Mouse (Mus musculus) heart, postnatal 10 days (tissue): ENCODE data around the gene Zfp579. TPM values are rescaled to one million over a fixed set of nuclear protein-coding genes. Genes with fewer than 3 reads are reported as not detected.

Experiments used
- DNase-seq, 2 experiments: peaks; one replicate each; pipeline ENCODE4 v3.0.0; 2021
- intact Hi-C: fragments of 180-260 bp; cut with DNase I; formaldehyde crosslinking; loops from one replicate; pipeline ENCODE4 v1.15.1; 2025
- total RNA-seq, 2 experiments: library from RNA; stranded (reverse); gene quantifications; 2 replicates each; pipeline ENCODE4 v1.2.3; 2021

Zfp579 gene
- total RNA-seq, 2 experiments from 2014 or later: 18.4 to 19.1 TPM

GRCm38 (mm10) chr7:4971068-4971467 is 24.9 kb downstream of the Zfp579 start, which contains the start of gene Sbk3:
Gene Sbk3, minus strand, starts transcription at chr7:4971168.
- no peak for DNase-seq
- intact Hi-C loops: no loop called here

- no peak for DNase-seq
- intact Hi-C loops: no loop called here
These were observed 31.0 kb downstream of the Zfp579 start for GRCm38 (mm10) chr7:4964988-4965387.

- DNase-seq: peak; percentile 85 to 91
- intact Hi-C loops: no loop called here
These were observed 31.7 kb downstream of the Zfp579 start, which contains the start of gene Sbk2 for GRCm38 (mm10) chr7:4964272-4964671. Gene Sbk2, minus strand, starts transcription at chr7:4964406.

- intact Hi-C loops: loop anchor here (1.0 kb wide), 1 partner anchor 20 kb away; no protein-coding TSS in a partner anchor
- no peak for DNase-seq
These were observed 32.4 kb downstream of the Zfp579 start for GRCm38 (mm10) chr7:4963527-4963926.

- DNase-seq: no peak
- intact Hi-C loops: no loop called here
These were observed 38.6 kb downstream of the Zfp579 start for GRCm38 (mm10) chr7:4957361-4957760.

GRCm38 (mm10) chr7:4953815-4954445 is 42.0 kb downstream of the Zfp579 start:
- intact Hi-C loops: no loop called here
- peak; percentile 46 to 47 for DNase-seq

- intact Hi-C loops: no loop called here
- peak; percentile 60 to 67 for DNase-seq
These were observed 45.2 kb downstream of the Zfp579 start for GRCm38 (mm10) chr7:4950561-4951342.

GRCm38 (mm10) chr7:4948386-4948785 is 47.6 kb downstream of the Zfp579 start:
- intact Hi-C loops: no loop called here
- DNase-seq: no peak

- intact Hi-C loops: no loop called here
- DNase-seq: peak; percentile 72 to 74
These were observed 48.1 kb downstream of the Zfp579 start for GRCm38 (mm10) chr7:4947855-4948254.

- intact Hi-C loops: loop anchor here (1.0 to 5.0 kb wide), 4 partner anchors 20 to 184 kb away; partner anchors contain the start of gene Rasl2-9
These were observed 52.6 kb downstream of the Zfp579 start for GRCm38 (mm10) chr7:4943223-4943815.

GRCm38 (mm10) chr7:4942673-4943072 is 53.3 kb downstream of the Zfp579 start:
- intact Hi-C loops: loop anchor here (1.0 to 5.0 kb wide), 4 partner anchors 21 to 185 kb away; partner anchors contain the start of gene Rasl2-9

More at GRCm38 (mm10) chr7:4943223-4943815, 52.6 kb downstream of the Zfp579 start:
- DNase-seq: peak; percentile 94 to 97

GRCm38 (mm10) chr7:4940068-4940479 is 55.9 kb downstream of the Zfp579 start:
- intact Hi-C loops: loop anchor here (1.0 to 5.0 kb wide), 5 partner anchors 29 to 383 kb away; partner anchors contain the start of gene Rasl2-9
- peak; percentile 83 to 92 for DNase-seq

More at GRCm38 (mm10) chr7:4942673-4943072, 53.3 kb downstream of the Zfp579 start:
- no peak for DNase-seq

- intact Hi-C loops: loop anchor here (2.0 kb wide), 1 partner anchor 72 kb away; no protein-coding TSS in a partner anchor
- DNase-seq: peak; percentile 77 to 84
These were observed 57.5 kb downstream of the Zfp579 start for GRCm38 (mm10) chr7:4938456-4938855.

GRCm38 (mm10) chr7:4937392-4937791 is 58.6 kb downstream of the Zfp579 start:
- intact Hi-C loops: no loop called here
- DNase-seq: no peak

- intact Hi-C loops: no loop called here
- no peak for DNase-seq
These were observed 59.1 kb downstream of the Zfp579 start for GRCm38 (mm10) chr7:4936832-4937231.

- intact Hi-C loops: no loop called here
- no peak for DNase-seq
These were observed 61.6 kb downstream of the Zfp579 start for GRCm38 (mm10) chr7:4934160-4934914.
